Mouse (Mus musculus): ENCODE measurements around the gene Gm20662.
A peak's percentile ranks its signal among the peaks of the same experiment; 100 is the strongest.
"Not testable (repeated sequence)": the region's sequence is repeated elsewhere in the genome, so short reads cannot be mapped to it uniquely, and the experiment has no call there.

The Gm20662 gene

DNA sequence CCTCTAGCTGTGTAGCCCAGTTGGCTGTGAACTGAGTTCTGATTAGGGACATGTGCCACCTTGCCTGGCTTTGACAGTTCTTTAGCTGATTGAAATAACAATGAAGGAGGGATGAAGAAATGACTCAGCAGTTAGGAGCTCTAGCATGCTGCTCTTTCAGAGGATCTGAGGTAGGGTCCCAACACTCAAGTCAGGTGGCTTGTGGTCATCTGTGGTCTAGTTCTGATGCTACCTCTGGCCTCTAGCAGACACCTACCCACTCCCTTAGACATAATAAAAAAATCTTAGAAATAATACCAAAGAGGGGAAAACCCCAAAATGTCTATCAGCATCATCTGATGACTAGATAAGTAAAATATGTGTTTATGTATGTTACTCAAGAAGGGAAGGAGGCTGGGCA is 14.2 kb downstream of the Gm20662 start:
- no peak for DNase-seq (ENCODE audit: low read depth, low spot score)

DNA sequence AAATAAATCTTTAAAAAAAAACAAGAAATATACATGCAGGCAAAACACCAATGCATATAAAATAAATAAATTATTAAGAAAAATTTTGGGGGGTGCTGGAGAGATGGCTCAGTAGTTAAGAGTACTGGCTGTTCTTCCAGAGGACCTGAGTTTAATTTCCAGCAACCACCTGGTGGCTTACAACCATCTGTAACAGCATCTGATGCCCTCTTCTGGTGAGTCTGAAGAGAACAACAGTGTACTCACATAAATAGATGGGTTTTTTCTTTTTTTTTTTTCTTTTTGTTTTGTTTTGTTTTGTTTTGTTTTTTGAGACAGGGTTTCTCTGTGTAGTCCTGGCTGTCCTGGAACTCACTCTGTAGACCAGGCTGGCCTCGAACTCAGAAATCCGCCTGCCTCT is 17.4 kb downstream of the Gm20662 start:
- DNase-seq (ENCODE audit: low read depth, low spot score) = not testable (repeated sequence)

DNA sequence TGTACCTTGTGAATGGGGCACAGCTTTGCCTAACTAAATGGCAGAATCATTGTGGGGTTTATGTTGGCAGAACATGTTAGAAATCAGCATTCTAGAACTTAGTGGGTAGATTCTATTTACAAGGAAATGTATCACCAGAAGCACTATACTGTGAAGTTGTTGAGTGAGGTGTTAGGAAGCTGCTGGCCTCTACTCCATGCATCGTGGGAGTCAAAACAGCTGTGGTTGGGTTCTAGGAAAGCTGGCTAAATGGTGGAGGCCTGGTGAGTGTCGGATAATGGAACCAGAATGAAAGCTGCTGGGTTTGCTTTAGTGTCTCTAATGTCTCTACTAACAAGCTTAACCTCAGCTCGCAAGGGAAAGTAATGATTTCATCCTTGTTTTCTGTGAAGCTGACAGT is 21.0 kb downstream of the Gm20662 start:
- no peak for DNase-seq (ENCODE audit: low read depth, low spot score)

DNA sequence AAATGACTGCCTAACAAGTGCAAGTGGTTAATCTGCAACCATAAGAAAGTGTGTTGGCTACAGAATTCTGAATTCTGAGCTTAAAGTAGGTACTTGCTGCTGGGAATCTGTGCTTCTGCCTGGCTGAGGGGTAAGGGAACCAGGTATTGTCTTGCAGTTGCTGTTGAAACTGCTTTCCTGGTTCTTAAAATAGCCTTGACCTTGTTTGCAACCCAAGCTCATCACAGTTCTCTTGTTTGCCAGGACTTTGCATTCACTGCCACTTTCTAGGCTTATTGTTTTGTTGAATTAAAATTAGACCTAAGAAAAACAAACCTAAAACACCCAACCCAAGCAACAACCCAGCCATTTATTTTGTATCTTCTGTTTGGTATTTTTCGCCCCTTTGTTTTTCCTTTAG is 24.6 kb downstream of the Gm20662 start:
- DNase-seq (ENCODE audit: low read depth, low spot score) = no peak

DNA sequence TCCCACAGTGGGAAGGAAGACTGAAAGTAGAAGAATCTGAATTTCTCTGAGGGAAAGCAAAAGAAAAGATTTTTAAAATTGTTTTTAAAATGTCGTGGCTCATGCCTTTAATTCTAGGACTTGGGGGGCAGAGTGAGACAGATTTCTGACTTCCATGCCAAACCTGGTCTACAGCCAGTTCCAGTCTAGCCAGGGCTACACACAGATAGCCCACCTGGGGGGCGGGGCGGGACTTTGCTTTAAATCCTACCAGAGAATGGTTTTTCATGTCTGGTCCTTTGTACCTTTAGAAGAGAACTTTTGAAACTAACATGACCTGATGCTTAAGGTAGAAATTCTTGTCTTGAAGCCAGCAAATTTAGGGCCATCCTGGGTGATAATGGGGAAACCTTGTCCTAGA is 27.1 kb downstream of the Gm20662 start:
- DNase-seq (ENCODE audit: low read depth, low spot score) = no peak

DNA sequence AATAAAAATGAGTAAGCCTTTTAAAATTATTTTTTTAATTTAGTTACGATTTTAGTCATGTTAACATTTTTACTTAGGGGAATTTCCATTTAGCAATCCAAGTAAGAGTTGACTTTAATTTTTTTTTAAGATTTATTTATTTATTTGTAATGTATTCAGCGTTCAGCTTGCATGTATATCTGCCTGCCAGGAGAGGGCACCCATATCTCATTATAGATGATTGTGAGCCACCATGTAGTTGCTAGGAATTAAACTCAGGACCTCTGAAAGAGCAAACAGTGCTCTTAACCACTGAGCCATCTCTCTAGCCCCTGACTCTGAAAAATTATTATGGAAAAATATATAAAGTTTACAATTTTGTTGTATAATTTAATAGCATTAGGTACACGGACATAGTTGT is 30.4 kb downstream of the Gm20662 start:
- DNase-seq (ENCODE audit: low read depth, low spot score) = no peak

DNA sequence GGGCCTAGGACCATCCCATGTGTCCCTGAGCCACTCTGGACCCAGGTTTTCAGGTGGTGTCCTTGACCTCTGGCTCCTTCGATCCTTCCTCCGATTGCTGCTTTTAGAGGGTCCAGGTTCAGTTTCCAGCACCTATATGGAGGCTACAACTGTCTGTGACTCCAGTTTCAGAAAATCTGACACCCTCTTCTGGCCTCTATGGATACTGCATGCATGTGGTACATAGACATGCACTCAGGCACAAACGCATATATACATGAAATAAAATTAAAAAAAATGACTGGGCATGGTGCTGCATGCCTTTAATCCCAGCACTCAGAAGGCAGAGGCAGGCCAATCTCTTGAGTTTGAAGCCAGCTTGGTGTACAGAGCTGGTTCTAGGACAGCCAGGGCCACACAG is 31.7 kb downstream of the Gm20662 start:
- DNase-seq (ENCODE audit: low read depth, low spot score) = no peak

DNA sequence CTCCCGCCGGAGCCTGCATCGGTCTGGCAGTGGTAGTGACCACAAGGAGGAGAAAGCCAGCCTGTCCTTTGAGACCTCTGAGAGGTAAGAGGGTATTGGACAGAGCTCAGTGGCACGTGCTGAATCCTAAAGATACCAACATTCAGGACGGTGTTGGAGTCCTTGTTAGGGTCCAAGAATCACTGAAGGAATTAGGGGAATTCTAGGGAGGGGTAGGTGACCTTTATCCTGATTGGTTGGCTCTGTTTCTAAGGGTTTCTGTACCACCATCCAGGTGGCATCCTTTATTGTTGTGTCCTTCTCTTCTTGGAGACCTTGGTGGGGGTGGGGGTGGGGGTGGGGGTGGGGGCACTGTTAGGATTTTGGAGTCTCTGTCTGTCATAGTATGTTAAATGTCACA is 36.0 kb downstream of the Gm20662 start:
- DNase-seq (ENCODE audit: low read depth, low spot score) = no peak

DNA sequence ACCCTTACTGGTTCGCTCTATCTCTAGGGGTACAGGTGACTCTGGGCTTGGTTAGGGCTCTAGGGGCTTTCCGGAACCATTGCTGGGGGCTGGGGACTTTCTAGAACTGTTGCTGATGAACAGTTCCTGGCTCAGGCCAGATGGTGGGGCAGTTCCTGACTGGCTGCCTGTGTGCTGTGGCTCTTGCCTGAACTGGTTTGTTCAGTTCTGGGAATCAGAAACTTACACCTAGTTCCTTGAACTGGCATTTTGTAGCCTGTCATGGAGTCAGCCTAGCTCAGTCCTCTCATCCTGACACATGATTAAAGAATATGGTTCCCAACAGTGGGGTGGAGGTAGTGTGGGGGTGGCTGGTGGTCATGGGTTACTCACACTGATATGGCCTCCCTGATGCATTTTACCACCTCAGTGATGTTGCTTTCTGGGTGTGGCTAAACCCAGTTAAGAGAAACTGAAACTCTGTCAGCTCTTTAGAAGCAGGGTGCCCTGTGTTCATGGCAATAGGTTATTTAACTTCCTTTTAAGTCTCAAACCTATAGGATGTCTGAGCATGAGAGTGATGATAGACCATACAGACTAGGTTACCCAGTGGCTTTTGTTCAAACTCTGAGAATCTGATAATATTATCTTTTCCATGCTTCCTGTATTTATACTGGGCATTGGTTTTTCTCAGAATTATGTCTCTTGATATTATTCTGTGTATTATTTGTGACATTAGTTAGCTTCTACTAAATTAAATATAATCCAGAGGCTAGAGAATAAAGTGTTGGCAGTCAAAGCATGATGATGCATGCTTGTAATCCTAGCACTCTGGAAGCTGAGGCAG is 39.4 kb downstream of the Gm20662 start:
- no peak for DNase-seq (ENCODE audit: low read depth, low spot score)

DNA sequence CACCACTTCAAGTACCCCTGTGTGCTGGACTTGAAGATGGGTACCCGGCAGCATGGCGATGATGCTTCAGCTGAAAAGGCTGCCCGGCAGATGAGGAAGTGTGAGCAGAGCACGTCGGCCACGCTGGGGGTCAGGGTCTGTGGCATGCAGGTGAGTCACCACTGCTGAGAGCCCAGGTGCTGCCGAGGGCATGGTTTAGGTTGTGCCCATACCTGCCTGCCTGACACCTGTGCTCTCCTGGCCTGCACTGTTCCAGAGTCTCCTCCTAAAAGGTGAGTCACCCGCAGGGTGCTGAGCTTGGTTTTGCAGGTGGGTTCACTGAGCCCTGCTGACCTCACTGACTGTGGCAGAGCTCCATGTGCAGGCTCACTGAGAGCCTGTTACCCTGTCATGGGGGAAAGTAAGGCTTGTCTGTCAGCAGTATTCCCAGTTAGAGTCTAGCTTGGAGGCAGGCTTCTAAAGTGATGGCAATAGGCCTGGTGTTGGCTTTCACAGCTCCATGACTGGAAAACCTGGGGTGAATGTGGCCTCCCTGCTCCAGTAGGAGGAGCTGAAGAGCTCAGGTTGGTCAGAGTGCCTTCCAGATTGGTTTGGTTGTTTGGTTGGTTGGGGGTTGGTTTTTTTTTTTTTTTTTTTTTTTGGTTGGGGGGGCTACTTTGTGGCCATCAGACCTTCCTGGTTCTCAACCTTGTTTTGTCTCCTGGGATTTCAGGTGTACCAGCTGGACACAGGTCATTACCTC is 48.8 kb downstream of the Gm20662 start:
- DNase-seq (ENCODE audit: low read depth, low spot score) = no peak

DNA sequence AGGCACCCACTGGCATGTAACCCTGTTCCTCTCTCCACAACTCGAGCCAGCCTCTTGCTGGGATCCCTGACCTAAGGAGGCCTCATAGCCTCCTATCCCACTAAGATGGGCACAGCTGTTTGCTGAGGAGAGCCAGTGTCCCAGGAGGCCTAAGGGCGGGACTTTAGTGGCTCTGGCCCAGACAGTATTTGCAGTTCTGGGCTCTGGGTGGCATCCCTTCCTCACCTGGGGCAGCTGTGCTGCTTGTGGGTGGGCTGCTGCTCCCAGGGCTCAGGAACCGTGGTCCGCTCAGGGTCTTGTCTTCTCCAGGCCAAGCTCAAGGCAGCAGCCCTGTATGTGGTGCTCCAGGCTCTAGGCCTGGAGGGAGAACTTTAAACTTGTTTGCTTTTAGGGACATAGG is 50.4 kb downstream of the Gm20662 start:
- DNase-seq (ENCODE audit: low read depth, low spot score) = no peak

DNA sequence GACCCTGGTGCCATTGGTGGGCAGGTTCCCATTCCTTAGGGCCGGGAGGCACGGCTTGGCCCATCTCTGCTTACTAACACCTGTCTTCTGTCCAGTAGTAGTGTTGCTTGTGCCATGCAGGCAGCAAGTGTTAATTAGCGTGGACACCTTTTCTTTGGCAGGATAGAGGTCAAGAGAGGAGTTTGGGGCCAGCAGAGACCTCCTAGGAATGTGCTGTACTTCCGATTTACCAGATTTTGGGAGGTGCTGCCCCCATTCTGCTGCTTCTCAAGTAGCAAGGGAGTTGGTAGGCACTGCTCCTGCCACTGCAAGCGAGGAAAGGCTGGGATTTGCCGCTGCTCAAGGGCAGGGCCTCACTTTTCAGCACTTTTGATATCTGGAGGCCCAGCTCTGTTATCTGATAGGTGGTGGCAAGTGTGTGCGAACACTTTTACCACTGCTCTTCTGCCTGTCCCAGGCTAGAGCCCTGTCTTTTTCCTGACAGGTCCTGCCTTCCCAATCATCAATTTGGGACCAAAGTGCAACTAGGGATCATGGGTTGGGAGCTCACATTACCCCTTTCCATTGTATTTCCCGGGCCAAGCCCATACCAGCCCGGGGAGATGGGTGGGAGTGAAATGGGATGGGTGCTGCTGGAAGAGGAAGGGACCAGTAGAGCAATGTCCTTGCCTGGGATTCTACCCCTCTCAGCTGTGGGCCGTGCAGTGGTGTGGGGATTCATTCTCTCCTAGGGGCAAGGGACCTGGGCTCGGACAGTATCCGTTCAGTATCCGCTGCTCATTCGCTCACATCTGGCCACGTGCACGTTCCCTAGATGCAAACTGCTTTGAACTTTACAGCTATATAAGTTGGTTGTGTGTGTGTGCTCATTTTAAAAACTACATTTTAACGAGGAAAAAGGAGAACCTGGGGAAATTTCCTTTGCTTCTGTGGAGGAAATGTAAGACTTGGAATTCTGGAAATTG is 51.7 kb downstream of the Gm20662 start:
- no peak for DNase-seq (ENCODE audit: low read depth, low spot score)

DNA sequence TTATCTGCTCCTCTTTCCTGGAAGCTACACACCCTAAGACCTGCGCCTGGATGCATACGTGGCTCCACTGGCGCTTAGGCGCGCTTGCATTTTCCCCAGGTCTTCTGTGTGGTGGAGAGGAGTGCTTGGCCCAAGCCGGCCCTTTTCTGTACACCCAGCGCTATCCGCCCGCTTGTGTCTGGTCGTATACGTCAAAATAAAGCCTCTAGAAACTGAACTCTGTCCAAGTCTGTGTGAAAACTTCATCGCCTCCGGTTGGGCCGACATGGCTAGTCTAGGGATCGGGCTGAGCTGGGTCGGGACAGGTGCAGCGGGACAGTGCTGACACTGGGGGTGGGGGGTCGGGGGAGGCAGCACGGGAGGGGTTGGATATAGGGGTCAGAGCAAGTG is 52.4 kb downstream of the Gm20662 start:
- DNase-seq (ENCODE audit: low read depth, low spot score) = no peak

DNA sequence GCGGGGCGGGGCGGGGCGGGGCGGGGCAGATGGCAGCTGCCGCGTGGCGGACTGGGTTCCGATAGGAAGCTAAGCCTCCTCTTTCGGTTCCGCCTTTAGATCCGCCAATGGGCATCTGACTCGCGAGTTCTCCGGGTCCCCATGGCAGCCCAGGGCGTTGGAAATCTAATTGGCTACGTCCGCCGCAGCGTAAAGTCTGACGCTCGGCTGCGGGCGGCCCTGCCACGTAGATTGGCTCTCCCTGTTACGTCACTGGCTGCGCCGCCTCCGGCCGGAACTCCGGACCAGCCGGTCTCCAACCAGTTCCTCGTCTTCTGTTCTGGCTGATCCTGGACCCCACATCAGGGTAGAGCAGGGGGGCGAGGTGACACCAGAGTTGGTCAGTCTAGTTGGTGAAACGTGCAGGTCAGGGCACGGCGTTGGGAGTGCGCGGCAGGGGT is 52.9 kb downstream of the Gm20662 start, which contains the start of gene Gmppb:
Gene Gmppb (plus strand): TSS at position 227 of the 440 bp plus-strand sequence.
- DNase-seq (ENCODE audit: low read depth, low spot score) = peak; percentile 95

DNA sequence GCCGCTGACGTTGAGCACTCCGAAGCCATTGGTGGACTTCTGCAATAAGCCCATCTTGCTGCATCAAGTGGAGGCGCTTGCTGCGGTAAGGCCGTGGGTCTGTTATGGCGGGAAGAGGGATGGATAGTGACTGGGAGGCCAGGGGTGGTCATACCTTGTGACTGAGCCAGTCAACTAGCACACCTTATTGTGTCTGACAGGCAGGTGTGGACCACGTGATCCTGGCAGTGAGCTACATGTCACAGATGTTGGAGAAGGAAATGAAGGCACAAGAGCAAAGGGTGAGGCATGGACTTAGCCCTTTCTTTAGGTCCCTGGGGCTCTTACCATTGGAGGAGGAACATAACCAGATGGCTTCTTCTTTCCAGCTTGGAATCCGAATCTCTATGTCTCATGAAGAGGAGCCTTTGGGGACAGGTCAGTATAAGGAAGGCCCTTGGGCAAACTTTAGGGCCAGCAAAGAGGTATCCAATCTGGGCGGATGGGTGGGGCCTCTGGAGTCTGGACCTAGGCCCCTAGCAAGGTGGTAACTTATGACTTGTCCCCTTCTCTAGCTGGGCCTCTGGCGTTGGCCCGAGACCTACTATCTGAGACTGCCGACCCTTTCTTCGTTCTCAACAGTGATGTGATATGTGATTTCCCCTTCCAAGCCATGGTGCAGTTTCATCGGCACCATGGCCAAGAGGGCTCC is 53.6 kb downstream of the Gm20662 start:
- DNase-seq (ENCODE audit: low read depth, low spot score) = no peak

DNA sequence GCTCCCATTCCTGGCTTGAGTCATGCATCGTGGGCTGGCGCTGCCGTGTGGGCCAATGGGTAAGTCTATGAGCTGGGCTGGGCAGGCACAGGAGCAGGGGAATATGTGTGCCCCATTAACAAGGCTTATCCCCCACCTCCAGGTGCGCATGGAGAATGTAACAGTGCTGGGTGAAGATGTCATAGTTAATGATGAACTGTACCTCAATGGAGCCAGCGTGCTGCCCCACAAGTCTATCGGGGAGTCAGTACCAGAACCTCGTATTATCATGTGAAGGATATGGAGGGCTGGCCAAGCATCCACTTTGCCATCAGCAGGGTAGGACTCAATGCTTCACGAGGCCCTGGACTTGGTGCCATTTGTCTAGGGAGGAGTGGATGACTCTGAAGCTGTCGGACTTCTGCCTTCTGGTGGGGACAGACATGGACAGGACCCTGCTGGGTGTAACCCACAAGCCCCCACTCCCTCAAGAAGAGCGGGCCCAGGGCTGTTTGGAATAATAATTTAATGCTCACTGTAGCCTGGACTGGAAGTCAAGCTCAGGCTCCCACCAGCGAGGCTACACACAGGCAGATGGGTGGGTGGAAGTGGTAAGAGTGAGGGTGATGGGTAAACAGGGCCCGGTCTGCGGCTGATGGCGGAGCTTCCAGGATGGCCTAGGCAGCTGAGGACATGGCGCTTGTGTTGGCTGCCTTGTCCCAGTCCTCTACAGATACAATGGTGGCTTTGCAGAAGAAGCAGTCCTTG is 55.2 kb downstream of the Gm20662 start:
- no peak for DNase-seq (ENCODE audit: low read depth, low spot score)

DNA sequence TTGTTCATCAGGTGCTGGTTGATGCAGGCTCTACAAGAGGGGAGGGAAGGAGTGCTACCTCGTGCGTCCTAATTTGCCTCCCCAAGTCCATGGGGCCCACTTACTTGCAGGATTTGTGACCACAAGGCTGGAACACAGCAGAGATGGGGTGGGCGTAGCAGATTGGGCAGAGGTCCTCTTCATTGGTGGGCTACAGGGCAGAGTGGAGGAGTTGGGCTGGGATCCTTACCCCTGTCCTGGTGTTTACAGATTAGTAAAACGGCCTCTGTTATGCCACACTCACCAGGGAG is 55.7 kb downstream of the Gm20662 start:
- DNase-seq (ENCODE audit: low read depth, low spot score) = no peak

DNA sequence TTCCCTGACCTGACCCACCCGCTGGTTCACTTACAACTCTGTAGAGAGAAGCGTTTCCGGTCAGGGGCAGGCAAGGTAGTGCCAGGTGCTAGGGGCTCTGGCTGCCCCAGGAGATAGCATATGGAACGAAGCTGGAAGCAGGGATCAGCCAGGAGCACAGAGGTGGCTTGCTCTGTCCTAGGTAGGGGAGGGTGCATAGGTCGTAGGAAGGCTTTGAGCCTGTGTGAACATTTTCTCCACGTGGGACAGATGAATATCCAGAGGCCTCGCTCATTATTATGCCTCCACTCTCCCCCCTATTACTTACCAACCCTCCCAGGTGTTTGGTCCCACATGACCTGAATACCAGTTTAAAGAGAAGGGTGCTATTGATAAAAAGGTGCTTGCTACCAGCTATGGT is 56.3 kb downstream of the Gm20662 start:
- DNase-seq (ENCODE audit: low read depth, low spot score) = no peak

DNA sequence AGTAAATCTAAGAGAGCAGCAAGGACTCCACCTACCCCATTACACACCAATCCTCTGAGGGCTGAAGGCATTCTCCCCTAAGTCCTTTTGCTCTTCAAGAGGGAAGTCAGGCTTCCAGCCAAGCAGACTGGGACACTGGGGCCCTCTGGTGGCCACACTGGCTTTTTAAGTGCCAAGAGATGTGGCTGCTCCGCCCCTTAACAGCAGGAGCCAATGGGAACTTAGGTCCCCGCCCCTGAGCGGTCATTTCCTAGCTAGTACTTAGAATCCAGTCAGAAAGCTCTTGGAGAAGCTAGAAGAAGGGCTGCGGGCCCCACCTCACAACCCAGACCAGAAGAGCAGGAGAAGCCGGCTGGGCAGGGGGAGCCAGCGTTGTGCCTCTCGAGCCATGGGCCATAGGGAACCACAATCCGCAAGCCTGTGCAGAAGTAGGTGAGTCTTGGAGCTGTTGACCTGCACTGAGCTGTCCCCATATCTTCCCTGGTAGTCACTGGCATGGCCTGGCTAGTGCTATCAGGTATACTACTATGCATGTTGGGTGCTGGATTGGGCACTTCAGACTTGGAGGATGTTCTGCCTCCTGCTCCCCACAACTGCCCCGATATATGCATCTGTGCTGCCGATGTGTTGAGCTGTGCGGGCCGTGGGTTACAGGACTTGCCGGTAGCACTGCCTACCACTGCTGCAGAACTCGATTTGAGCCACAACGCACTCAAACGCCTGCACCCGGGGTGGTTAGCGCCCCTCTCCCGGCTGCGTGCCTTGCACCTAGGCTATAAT is 56.9 kb downstream of the Gm20662 start, which contains the start of gene Amigo3:
Gene Amigo3 (plus strand): TSS at position 275 of the 780 bp plus-strand sequence.
- peak; percentile 82 for DNase-seq (ENCODE audit: low read depth, low spot score)

Measured in brain, embryonic 18.5 days (tissue).